Mouse (Mus musculus) left cerebral cortex, adult 8-10 months (tissue): Measurements from ENCODE around the gene Osr1. TPM values are rescaled to one million over a fixed set of nuclear protein-coding genes. Genes with fewer than 3 reads are reported as not detected.

Source experiments
- DNase-seq, 2 experiments: peaks; one replicate each; pipeline ENCODE4 v3.0.0; 2022; ENCODE audit warnings: low spot score in 2 of 2
- total RNA-seq, 4 experiments: library from RNA; stranded (reverse); gene quantifications; 2 replicates each; pipeline ENCODE4 v1.2.4; 2022

The Osr1 gene
- total RNA-seq, 4 experiments from 2014 or later = 3.4 to 5.1 (median 3.5) TPM

DNA sequence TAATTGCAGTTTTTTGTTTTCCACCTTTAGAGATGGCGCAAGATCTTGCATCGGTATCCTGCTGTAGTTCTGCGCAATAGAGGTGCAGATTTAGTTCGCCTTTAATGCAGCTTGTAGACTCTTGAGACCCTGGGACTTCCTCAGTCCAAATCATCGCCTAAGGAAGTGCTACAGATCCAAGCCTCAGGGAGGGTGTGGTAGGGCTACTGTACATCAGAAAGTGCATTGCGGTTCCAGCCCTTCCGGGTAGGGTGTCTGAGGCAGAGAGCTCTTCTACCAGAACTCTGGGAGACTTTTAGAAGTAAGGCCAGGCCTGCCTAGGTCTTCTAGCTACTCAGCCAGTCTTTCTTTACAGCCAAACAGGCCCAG, 15.2 kb downstream of the Osr1 start:
- DNase-seq = no peak

DNA sequence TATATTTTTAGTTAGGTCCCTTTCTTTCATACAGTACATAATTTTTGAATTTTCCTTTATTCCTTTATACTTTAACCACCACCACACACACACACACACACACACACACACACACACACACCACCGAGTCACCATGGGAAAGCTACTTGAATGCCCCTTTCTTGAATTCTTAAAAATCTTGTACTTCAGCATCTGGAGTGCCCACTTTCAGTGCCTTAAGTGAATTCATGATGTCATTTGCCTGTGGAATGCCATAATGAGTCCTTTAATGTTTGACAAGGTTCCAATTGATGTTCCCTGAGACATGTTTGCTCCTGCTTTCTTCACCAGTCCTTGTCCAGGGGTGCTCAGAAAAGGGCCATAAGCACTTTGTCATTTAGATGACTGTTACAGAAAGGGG, 17.8 kb downstream of the Osr1 start:
- DNase-seq = no peak

DNA sequence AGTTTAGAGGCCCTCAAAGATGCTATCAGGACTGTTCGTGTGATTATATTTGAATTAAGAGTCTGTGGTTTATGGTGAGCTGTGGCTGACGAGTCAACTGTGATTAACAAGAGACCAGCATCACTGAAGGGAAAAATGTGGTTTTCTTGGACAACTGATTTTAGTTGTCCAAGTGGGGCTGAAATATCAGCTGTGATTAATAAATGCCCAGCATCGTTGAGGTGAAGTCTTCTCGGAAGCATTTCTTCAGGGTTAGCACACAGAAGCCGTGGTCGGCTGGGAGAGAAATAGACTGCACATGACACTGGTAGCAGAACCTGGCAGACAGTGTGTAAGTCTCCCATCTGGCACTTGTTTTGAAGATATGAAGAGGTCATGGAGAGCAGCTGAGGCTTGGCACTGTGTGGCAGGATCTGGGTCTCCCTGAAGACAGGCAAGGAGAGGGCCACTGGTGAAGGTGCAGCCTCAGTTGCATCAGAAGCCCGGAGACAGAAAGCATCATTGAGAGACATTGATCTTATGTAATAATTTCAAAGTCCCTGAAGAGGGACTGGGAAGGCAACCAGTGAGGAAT, 19.7 kb downstream of the Osr1 start:
- no peak for DNase-seq

DNA sequence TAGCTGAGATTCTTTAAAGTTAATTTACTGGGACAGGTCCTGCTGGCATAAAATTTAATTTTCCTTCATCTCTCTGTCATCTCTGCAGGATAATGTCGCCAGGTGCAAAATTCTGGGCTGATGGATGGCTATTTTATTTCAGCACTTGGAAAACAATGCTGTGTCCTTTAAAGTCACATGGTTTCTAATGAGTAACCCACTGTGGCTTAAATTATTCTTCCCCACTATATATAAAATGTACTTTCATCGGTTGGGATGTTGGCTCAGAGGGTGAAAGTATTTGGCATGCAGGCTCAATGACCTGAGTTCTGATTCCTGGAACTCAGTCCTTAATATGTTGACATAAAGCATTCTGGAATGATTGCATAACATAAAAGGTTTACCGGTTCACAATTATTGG, 21.2 kb downstream of the Osr1 start:
- no peak for DNase-seq

DNA sequence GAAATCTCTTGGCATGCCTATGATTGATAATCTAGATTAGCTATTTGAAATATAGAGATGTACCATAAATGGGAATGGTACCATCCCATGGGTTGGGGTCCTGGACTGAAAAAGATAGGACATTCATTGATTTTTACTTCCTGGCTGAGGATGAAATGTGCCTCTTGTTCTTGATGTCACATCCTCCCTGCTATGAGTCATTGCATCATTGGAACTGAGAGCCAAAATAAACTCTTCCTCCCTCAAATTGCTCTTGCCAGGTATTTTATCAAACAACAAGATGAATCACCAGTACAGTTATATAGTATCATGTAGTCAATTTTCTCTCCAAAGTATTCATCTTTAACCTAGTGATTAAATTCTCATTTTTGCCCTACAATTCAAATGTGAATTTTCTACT, 28.3 kb downstream of the Osr1 start:
- no peak for DNase-seq
